Mouse (Mus musculus): ENCODE results near the gene Alkbh4. TPM values are rescaled to one million over a fixed set of nuclear protein-coding genes. Genes with fewer than 3 reads are reported as not detected.

The Alkbh4 gene
- polyA plus RNA-seq, 1 experiment from 2014 or later, result 19.4 TPM

GRCm38 (mm10) chr5:136171363-136172341, 35.7 kb downstream of the Alkbh4 start:
- Histone ChIP-seq H3K9me3 (ENCODE audit: control insufficient read depth, low read length) (no peaks in the 10 kb centered on the region), H3K4me3 (replicated peaks; ENCODE audit: low read length) (peak overlapping the region; percentile 74), H3K36me3 (ENCODE audit: control insufficient read depth, insufficient read depth) (no peaks in the 10 kb centered on the region), H3K4me2 (ENCODE audit: low read length) (peak overlapping the region; percentile 94), H3K4me1 (replicated peaks; ENCODE audit: control insufficient read depth, insufficient read depth, low read length) (peaks cover 34% of the 10 kb centered on the region), H3K27me3 (replicated peaks; ENCODE audit: control insufficient read depth, insufficient read depth, low read length) (no peaks in the 10 kb centered on the region), H3K27ac (ENCODE audit: low read length) (peak overlapping the region; percentile 77), H3K9ac (replicated peaks; ENCODE audit: low read depth, low read length) (peak overlapping the region; percentile 77)
- 32% methylated on average over 17 of the region's 17 CpGs for WGBS
- no peak for ATAC-seq

GRCm38 (mm10) chr5:136172939-136173338, 37.0 kb downstream of the Alkbh4 start:
- H3K4me2 ChIP-seq (ENCODE audit: low read length), result no peak overlapping the region
- H3K4me3 ChIP-seq (replicated peaks; ENCODE audit: low read length), result no peak overlapping the region
- H3K27ac ChIP-seq (ENCODE audit: low read length), result no peak overlapping the region
- WGBS, result 82% methylated on average over 9 of the region's 9 CpGs
- H3K9me3 ChIP-seq (ENCODE audit: control insufficient read depth, low read length), result no peaks in the 10 kb centered on the region
- no peaks in the 10 kb centered on the region for H3K27me3 ChIP-seq (replicated peaks; ENCODE audit: control insufficient read depth, insufficient read depth, low read length)
- H3K9ac ChIP-seq (replicated peaks; ENCODE audit: low read depth, low read length), result no peak overlapping the region
- no peak for ATAC-seq
- peaks cover 34% of the 10 kb centered on the region for H3K4me1 ChIP-seq (replicated peaks; ENCODE audit: control insufficient read depth, insufficient read depth, low read length)
- no peaks in the 10 kb centered on the region for H3K36me3 ChIP-seq (ENCODE audit: control insufficient read depth, insufficient read depth)

GRCm38 (mm10) chr5:136173606-136174463, 37.9 kb downstream of the Alkbh4 start:
- Histone ChIP-seq H3K4me3 (replicated peaks; ENCODE audit: low read length) (no peak overlapping the region), H3K4me1 (replicated peaks; ENCODE audit: control insufficient read depth, insufficient read depth, low read length) (peaks cover 34% of the 10 kb centered on the region), H3K9ac (replicated peaks; ENCODE audit: low read depth, low read length) (0 out of 2 replicates have a peak overlapping the region, but pooled peaks have one; percentile 7), H3K27me3 (replicated peaks; ENCODE audit: control insufficient read depth, insufficient read depth, low read length) (no peaks in the 10 kb centered on the region), H3K36me3 (ENCODE audit: control insufficient read depth, insufficient read depth) (no peaks in the 10 kb centered on the region), H3K27ac (ENCODE audit: low read length) (peak overlapping the region; percentile 85), H3K9me3 (ENCODE audit: control insufficient read depth, low read length) (no peaks in the 10 kb centered on the region), H3K4me2 (ENCODE audit: low read length) (peak overlapping the region; percentile 8; the same call in 1 of the 2 replicates)
- ATAC-seq, result peak; percentile 75
- 24% methylated on average over 9 of the region's 9 CpGs for WGBS

DNA sequence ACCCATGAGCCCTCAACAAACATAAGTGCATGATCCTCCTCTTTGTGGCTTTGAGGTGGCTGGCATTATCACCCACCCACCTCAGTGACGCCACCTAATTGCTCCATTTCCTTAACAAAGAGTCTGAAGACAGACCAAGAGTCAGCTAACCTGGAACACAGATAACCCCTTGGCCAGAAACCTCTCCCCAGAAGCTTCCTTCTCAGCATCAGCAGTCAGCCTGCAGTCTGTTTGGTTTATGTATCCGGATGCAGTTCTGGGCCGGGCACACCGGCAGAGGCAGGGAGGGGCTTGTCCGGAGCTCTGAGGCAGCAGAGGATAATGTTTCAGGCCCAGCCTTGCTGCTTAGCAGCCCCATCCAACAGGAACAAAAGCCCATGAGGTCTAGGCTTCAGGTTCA, 43.6 kb downstream of the Alkbh4 start:
- no peak for ATAC-seq
- H3K36me3 ChIP-seq (ENCODE audit: control insufficient read depth, insufficient read depth), result peaks cover 9% of the 10 kb centered on the region
- H3K27me3 ChIP-seq (replicated peaks; ENCODE audit: control insufficient read depth, insufficient read depth, low read length), result no peaks in the 10 kb centered on the region
- H3K4me3 ChIP-seq (replicated peaks; ENCODE audit: low read length), result no peak overlapping the region
- H3K4me1 ChIP-seq (replicated peaks; ENCODE audit: control insufficient read depth, insufficient read depth, low read length), result peaks cover 2% of the 10 kb centered on the region; the same call in 1 of the 2 replicates
- no peak overlapping the region for H3K27ac ChIP-seq (ENCODE audit: low read length)
- no peak overlapping the region for H3K4me2 ChIP-seq (ENCODE audit: low read length)
- 78% methylated on average over 5 of the region's 5 CpGs for WGBS
- no peaks in the 10 kb centered on the region for H3K9me3 ChIP-seq (ENCODE audit: control insufficient read depth, low read length)
- H3K9ac ChIP-seq (replicated peaks; ENCODE audit: low read depth, low read length), result no peak overlapping the region

DNA sequence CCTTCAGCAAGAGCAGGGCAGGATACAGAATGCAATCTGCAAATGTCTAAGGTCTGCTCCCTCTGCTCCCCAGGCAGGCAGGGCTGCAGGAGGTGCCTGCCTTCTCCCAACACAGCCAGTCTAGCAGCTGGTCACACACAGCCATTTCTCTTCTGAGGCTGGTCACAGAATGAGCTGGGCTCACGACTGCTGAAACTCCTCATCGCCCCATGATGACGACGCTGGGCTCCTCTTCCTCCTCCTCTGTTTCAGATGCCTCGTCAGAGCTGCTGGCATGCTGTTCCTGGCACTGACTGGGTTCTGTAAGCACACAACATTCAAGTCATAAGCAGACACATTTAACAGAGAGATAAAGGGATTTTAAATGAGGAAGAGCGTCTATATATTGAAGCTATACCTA, 45.3 kb downstream of the Alkbh4 start:
- WGBS, result 86% methylated on average over 6 of the region's 6 CpGs
- Histone ChIP-seq H3K4me2 (ENCODE audit: low read length) (no peak overlapping the region), H3K27me3 (replicated peaks; ENCODE audit: control insufficient read depth, insufficient read depth, low read length) (no peaks in the 10 kb centered on the region), H3K27ac (ENCODE audit: low read length) (no peak overlapping the region), H3K4me1 (replicated peaks; ENCODE audit: control insufficient read depth, insufficient read depth, low read length) (no peaks in the 10 kb centered on the region), H3K36me3 (ENCODE audit: control insufficient read depth, insufficient read depth) (peaks cover 13% of the 10 kb centered on the region), H3K9ac (replicated peaks; ENCODE audit: low read depth, low read length) (no peak overlapping the region), H3K9me3 (ENCODE audit: control insufficient read depth, low read length) (no peaks in the 10 kb centered on the region), H3K4me3 (replicated peaks; ENCODE audit: low read length) (no peak overlapping the region)
- no peak for ATAC-seq

DNA sequence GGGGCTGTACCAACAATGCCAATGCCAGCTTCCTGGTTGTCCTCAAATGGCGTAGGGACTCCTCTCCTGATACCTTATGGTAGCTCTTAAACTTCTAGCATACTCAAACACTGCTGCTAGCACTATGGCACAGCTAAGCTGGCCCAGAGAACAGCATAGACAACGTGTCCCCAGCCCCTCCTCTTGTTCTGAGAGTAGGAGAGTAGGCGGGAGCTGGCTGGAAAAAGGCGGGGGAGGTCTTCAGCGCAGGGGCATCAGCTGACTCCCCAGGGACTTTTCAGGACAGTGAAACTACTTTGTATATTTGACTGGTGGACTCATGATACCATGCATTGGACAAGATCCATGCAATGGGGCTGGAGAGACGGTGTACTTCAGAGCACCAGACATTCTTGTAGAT, 46.1 kb downstream of the Alkbh4 start:
- Histone ChIP-seq H3K9ac (replicated peaks; ENCODE audit: low read depth, low read length) (no peak overlapping the region), H3K4me2 (ENCODE audit: low read length) (no peak overlapping the region), H3K27ac (ENCODE audit: low read length) (no peak overlapping the region), H3K4me1 (replicated peaks; ENCODE audit: control insufficient read depth, insufficient read depth, low read length) (no peaks in the 10 kb centered on the region), H3K27me3 (replicated peaks; ENCODE audit: control insufficient read depth, insufficient read depth, low read length) (no peaks in the 10 kb centered on the region), H3K36me3 (ENCODE audit: control insufficient read depth, insufficient read depth) (peaks cover 16% of the 10 kb centered on the region), H3K4me3 (replicated peaks; ENCODE audit: low read length) (no peak overlapping the region), H3K9me3 (ENCODE audit: control insufficient read depth, low read length) (no peaks in the 10 kb centered on the region)
- ATAC-seq, result no peak
- WGBS, result 85% methylated on average over 6 of the region's 6 CpGs

DNA sequence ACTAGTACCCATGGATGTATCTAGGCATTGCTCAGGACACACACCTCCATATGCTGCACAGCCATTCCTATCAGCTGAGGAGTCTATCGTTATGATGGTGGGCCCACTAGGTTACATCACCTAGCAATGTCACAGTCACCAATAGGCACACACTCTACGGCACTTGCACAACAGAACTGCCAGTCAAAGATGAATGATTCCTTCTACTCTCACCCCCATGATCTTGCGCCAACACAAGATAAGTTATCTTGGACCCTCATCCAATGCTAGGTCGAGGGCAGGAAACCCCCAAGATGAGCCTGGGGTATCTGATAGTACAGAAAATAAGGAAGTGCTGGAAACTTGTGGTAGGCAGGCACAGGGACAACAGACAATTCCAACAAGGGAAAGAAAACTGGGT, 46.9 kb downstream of the Alkbh4 start:
- WGBS, result 96% methylated on average over 4 of the region's 4 CpGs
- H3K36me3 ChIP-seq (ENCODE audit: control insufficient read depth, insufficient read depth), result peaks cover 17% of the 10 kb centered on the region
- H3K27me3 ChIP-seq (replicated peaks; ENCODE audit: control insufficient read depth, insufficient read depth, low read length), result no peaks in the 10 kb centered on the region
- no peak overlapping the region for H3K4me2 ChIP-seq (ENCODE audit: low read length)
- no peaks in the 10 kb centered on the region for H3K9me3 ChIP-seq (ENCODE audit: control insufficient read depth, low read length)
- H3K9ac ChIP-seq (replicated peaks; ENCODE audit: low read depth, low read length), result no peak overlapping the region
- no peaks in the 10 kb centered on the region for H3K4me1 ChIP-seq (replicated peaks; ENCODE audit: control insufficient read depth, insufficient read depth, low read length)
- no peak for ATAC-seq
- H3K4me3 ChIP-seq (replicated peaks; ENCODE audit: low read length), result no peak overlapping the region
- no peak overlapping the region for H3K27ac ChIP-seq (ENCODE audit: low read length)

DNA sequence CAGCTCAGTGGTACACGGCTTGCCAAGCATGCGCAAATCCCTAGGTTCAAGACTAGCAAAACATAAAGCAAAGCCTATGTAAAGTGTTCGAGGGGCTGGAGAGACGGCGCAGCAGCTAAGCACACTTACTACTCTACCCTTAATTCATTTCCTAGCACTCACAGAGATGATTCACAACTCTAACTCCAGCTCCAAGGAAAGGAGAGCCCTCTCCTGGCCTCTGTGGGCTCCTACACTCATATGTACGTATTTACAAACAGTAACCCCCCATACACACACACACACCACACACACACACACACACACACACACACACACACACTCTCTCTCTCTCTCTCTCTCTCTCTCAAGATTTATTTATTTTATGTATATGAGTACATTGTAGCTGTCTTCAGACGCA, 47.8 kb downstream of the Alkbh4 start:
- no peaks in the 10 kb centered on the region for H3K4me1 ChIP-seq (replicated peaks; ENCODE audit: control insufficient read depth, insufficient read depth, low read length)
- WGBS, result 90% methylated on average over 7 of the region's 7 CpGs
- no peak overlapping the region for H3K27ac ChIP-seq (ENCODE audit: low read length)
- H3K9me3 ChIP-seq (ENCODE audit: control insufficient read depth, low read length), result no peaks in the 10 kb centered on the region
- ATAC-seq, result no peak
- H3K4me3 ChIP-seq (replicated peaks; ENCODE audit: low read length), result no peak overlapping the region
- peaks cover 17% of the 10 kb centered on the region for H3K36me3 ChIP-seq (ENCODE audit: control insufficient read depth, insufficient read depth)
- no peak overlapping the region for H3K4me2 ChIP-seq (ENCODE audit: low read length)
- H3K9ac ChIP-seq (replicated peaks; ENCODE audit: low read depth, low read length), result no peak overlapping the region
- H3K27me3 ChIP-seq (replicated peaks; ENCODE audit: control insufficient read depth, insufficient read depth, low read length), result no peaks in the 10 kb centered on the region

DNA sequence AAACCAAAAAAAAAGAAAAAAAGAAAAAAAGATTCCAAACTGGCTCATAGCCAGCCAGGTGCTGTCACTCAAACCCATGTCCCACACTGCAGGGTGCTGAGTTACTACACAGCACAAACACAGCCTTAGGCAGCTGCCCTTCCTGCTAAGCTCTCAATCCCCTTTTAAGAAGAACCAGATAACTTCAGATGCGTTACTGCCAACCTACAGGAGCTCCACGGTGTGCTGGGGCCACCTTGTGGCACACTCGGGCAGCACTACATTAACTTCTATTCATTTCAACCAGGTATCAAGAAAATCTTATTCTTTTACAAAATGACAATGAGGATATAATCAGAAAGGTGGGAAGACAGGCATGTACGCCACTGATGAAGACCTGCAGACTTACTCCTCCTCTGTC, 50.8 kb downstream of the Alkbh4 start:
- Histone ChIP-seq H3K36me3 (ENCODE audit: control insufficient read depth, insufficient read depth) (0 out of 2 replicates have a peak, but pooled peaks cover 14% of the 10 kb centered on the region), H3K27ac (ENCODE audit: low read length) (no peak overlapping the region), H3K4me2 (ENCODE audit: low read length) (no peak overlapping the region), H3K27me3 (replicated peaks; ENCODE audit: control insufficient read depth, insufficient read depth, low read length) (no peaks in the 10 kb centered on the region), H3K9ac (replicated peaks; ENCODE audit: low read depth, low read length) (no peak overlapping the region), H3K4me3 (replicated peaks; ENCODE audit: low read length) (no peak overlapping the region), H3K4me1 (replicated peaks; ENCODE audit: control insufficient read depth, insufficient read depth, low read length) (no peaks in the 10 kb centered on the region), H3K9me3 (ENCODE audit: control insufficient read depth, low read length) (no peaks in the 10 kb centered on the region)
- WGBS, result 35% methylated on average over 4 of the region's 4 CpGs
- ATAC-seq, result peak; percentile 54; the same call in 1 of the 2 replicates

Measured in forebrain, embryonic 16.5 days (tissue).